Mouse (Mus musculus) thymus, adult 2 months (tissue): ENCODE results near the gene 2900026A02Rik.

ENCODE experiments used
- CTCF ChIP-seq: fragments of 200-500 bp; IDR thresholded peaks from 2 replicates; pipeline ENCODE4 v1.5.1; 2012; ENCODE audit warnings: mild to moderate bottlenecking, control low read depth, low read length, moderate library complexity, borderline replicate concordance; ENCODE audit not compliant: control insufficient read depth, poor library complexity, insufficient read depth; ENCODE audit errors: extremely low read depth
- POLR2A ChIP-seq: fragments of 200-500 bp; IDR thresholded peaks from 2 replicates; pipeline ENCODE4 v1.6.1; 2012; ENCODE audit warnings: mild to moderate bottlenecking, low read length, control low read depth, moderate library complexity; ENCODE audit not compliant: control insufficient read depth, poor library complexity, insufficient read depth; ENCODE audit errors: extremely low read depth

- TF ChIP-seq CTCF (no peak), POLR2A (no peak)
These were observed 119.6 kb downstream of the 2900026A02Rik start for GRCm38 (mm10) chr5:113101457-113101856.
